Mouse (Mus musculus) MEL (cell line): ENCODE data around the gene Slc25a21.

Experiments used
- CTCF ChIP-seq, 3 experiments: IDR thresholded peaks in 2 of 3; conservative IDR thresholded peaks in 1 of 3; 2 replicates each; pipeline ENCODE4 v1.5.1; 2011 to 2012; ENCODE audit warnings: low read length in 3 of 3, low read depth in 2 of 3, mild to moderate bottlenecking in 2 of 3, improper control_type of control experiment in 1 of 3, inconsistent platforms in 1 of 3, mixed read lengths in 1 of 3, moderate library complexity in 1 of 3; ENCODE audit not compliant: control insufficient read depth in 1 of 3, insufficient read depth in 1 of 3, poor library complexity in 1 of 3, severe bottlenecking in 1 of 3
- HCFC1 ChIP-seq: IDR thresholded peaks from 2 replicates; pipeline ENCODE4 v1.6.1; 2012; ENCODE audit warnings: low read depth, mild to moderate bottlenecking, inconsistent platforms, low read length, improper control_type of control experiment, moderate library complexity
- NELFE ChIP-seq: IDR thresholded peaks from 2 replicates; pipeline ENCODE4 v1.6.1; 2011; ENCODE audit warnings: low read depth, low read length, improper control_type of control experiment
- TAL1 ChIP-seq: IDR thresholded peaks from 2 replicates; pipeline ENCODE4 v1.6.1; 2012; ENCODE audit warnings: mild to moderate bottlenecking, inconsistent platforms, low read length, moderate library complexity, mixed read lengths

- TF ChIP-seq NELFE = no peak
- TF ChIP-seq TAL1 = no peak
- TF ChIP-seq HCFC1 = no peak
- no peak for TF ChIP-seq CTCF (IDR thresholded peaks at IDR 0.05 in 2 of 3, conservative IDR thresholded peaks at IDR 0.05 in 1 of 3; ENCODE audit: control insufficient read depth in 1 of 3, insufficient read depth in 1 of 3, low read depth in 2 of 3, low read length in 3 of 3, poor library complexity in 1 of 3, severe bottlenecking in 1 of 3)
Observed at GRCm38 (mm10) chr12:56975256-56975655, 222.0 kb downstream of the Slc25a21 start.
